Mouse (Mus musculus): ENCODE results near the gene Tmem59l.

- TF ChIP-seq POLR2A (IDR thresholded peaks at IDR 0.05; ENCODE audit: borderline replicate concordance, insufficient read depth, low read length) = no peak
- TF ChIP-seq CTCF (IDR thresholded peaks at IDR 0.05; ENCODE audit: borderline replicate concordance, insufficient read depth, low read depth, low read length) = no peak
Observed at GRCm38 (mm10) chr8:70535221-70535620, 48.1 kb upstream of the Tmem59l start.

Data from cerebellum, adult 2 months (tissue).